Mouse (Mus musculus) C2C12 (cell line): ENCODE data around the gene Nova2.

Experiments
- CTCF ChIP-seq: IDR thresholded peaks from one replicate; pipeline ENCODE4 v1.5.1; 2011; ENCODE audit not compliant: control insufficient read depth, insufficient read depth, insufficient read length
- MAX ChIP-seq: IDR thresholded peaks from one replicate; pipeline ENCODE4 v1.6.1; 2011; ENCODE audit warnings: mild to moderate bottlenecking, control low read depth

GRCm38 (mm10) chr7:18886963-18887362, 38.7 kb upstream of the Nova2 start:
- TF ChIP-seq CTCF (no peak), MAX (no peak)
